Mouse (Mus musculus) neural tube, embryonic 13.5 days (tissue): Measurements from ENCODE around the gene Pla2r1. TPM values are rescaled to one million over a fixed set of nuclear protein-coding genes. Genes with fewer than 3 reads are reported as not detected.

Source experiments
- ATAC-seq: fragments of 200-750 bp; cut with Nextera tagmentation; 2 replicates; pipeline ENCODE4 v1.8.0; 2017; ENCODE audit warnings: low read depth, mild to moderate bottlenecking, moderate TSS enrichment, moderate library complexity
- H3K27ac ChIP-seq: fragments of 300-500 bp; sonication (generic); replicated peaks from 2 replicates; pipeline ENCODE4 v1.5.1; 2015; ENCODE audit warnings: moderate library complexity, mild to moderate bottlenecking, inconsistent platforms
- H3K27me3 ChIP-seq: fragments of 300-500 bp; sonication (generic); 2 replicates; pipeline ENCODE4 v1.6.1; 2015; ENCODE audit warnings: mild to moderate bottlenecking, inconsistent platforms
- H3K36me3 ChIP-seq: fragments of 300-500 bp; sonication (generic); 2 replicates; pipeline ENCODE4 v1.6.1; 2015; ENCODE audit warnings: mild to moderate bottlenecking, inconsistent platforms
- H3K4me1 ChIP-seq: fragments of 300-500 bp; sonication (generic); replicated peaks from 2 replicates; pipeline ENCODE4 v1.6.1; 2015; ENCODE audit warnings: inconsistent platforms
- H3K4me2 ChIP-seq: fragments of 300-500 bp; sonication (generic); 2 replicates; pipeline ENCODE4 v1.6.1; 2015; ENCODE audit warnings: inconsistent platforms, mild to moderate bottlenecking, moderate library complexity
- H3K4me3 ChIP-seq: fragments of 300-500 bp; sonication (generic); 2 replicates; pipeline ENCODE4 v1.5.1; 2015; ENCODE audit warnings: mild to moderate bottlenecking, inconsistent platforms
- H3K9ac ChIP-seq: fragments of 300-500 bp; sonication (generic); 2 replicates; pipeline ENCODE4 v1.6.1; 2015; ENCODE audit warnings: moderate library complexity, mild to moderate bottlenecking, inconsistent platforms
- H3K9me3 ChIP-seq: fragments of 300-500 bp; sonication (generic); 2 replicates; pipeline ENCODE4 v1.6.1; 2016; ENCODE audit warnings: inconsistent platforms
- WGBS: fragments of 180-500 bp; shearing (Covaris S2); methylation state at CpG from one replicate; pipeline ENCODE4 v1.1.7; 2015; 5-methylcytosine and 5-hydroxymethylcytosine counted together
- polyA plus RNA-seq: library from polyadenylated mRNA; unstranded; fragments of >200 nt; fragmentation: Nextera tagmentation; extraction: Ambion mirVana; gene quantifications from 2 replicates; pipeline ENCODE4 v1.2.1, GENCODE M21; 2015

The Pla2r1 gene
- polyA plus RNA-seq, 1 experiment from 2014 or later = 0.80 TPM

- no peak overlapping the region for H3K27ac ChIP-seq
- no peak for ATAC-seq
- H3K27me3 ChIP-seq = peaks cover 18% of the 10 kb centered on the region
- H3K9me3 ChIP-seq = no peaks in the 10 kb centered on the region
- no peak overlapping the region for H3K4me2 ChIP-seq
- H3K4me1 ChIP-seq = peaks cover 12% of the 10 kb centered on the region
- H3K36me3 ChIP-seq = no peaks in the 10 kb centered on the region
- H3K4me3 ChIP-seq = no peak overlapping the region
- H3K9ac ChIP-seq = no peak overlapping the region
- 81% methylated on average over 2 of the region's 2 CpGs for WGBS
These were observed 166.3 kb downstream of the Pla2r1 start for GRCm38 (mm10) chr2:60386835-60387234.

GRCm38 (mm10) chr2:60384763-60385085 is 168.4 kb downstream of the Pla2r1 start:
- Histone ChIP-seq H3K4me3 (no peak overlapping the region), H3K36me3 (no peaks in the 10 kb centered on the region), H3K27me3 (peaks cover 22% of the 10 kb centered on the region), H3K4me1 (peaks cover 12% of the 10 kb centered on the region), H3K4me2 (no peak overlapping the region), H3K9ac (no peak overlapping the region), H3K9me3 (no peaks in the 10 kb centered on the region), H3K27ac (no peak overlapping the region)
- ATAC-seq = no peak

- H3K27ac ChIP-seq = no peak overlapping the region
- no peak overlapping the region for H3K4me3 ChIP-seq
- WGBS = 46% methylated on average over 7 of the region's 7 CpGs
- H3K9ac ChIP-seq = no peak overlapping the region
- no peaks in the 10 kb centered on the region for H3K36me3 ChIP-seq
- no peaks in the 10 kb centered on the region for H3K9me3 ChIP-seq
- H3K4me1 ChIP-seq = peaks cover 12% of the 10 kb centered on the region
- no peak for ATAC-seq
- H3K27me3 ChIP-seq = peaks cover 22% of the 10 kb centered on the region
- no peak overlapping the region for H3K4me2 ChIP-seq
These were observed 168.9 kb downstream of the Pla2r1 start for GRCm38 (mm10) chr2:60384083-60384762.

GRCm38 (mm10) chr2:60382858-60383669 is 170.0 kb downstream of the Pla2r1 start, which contains the start of gene Ly75:
Gene Ly75 (minus strand): TSS chr2:60383303.
- Histone ChIP-seq H3K9ac (peak within 1 kb of the TSS; percentile 70), H3K4me1 (peaks cover 12% of the 10 kb centered on the region), H3K36me3 (no peaks in the 10 kb centered on the region), H3K4me2 (peak within 1 kb of the TSS; percentile 90), H3K27ac (no peak within 1 kb of the TSS), H3K4me3 (peak within 1 kb of the TSS; percentile 60), H3K9me3 (no peaks in the 10 kb centered on the region), H3K27me3 (peaks cover 22% of the 10 kb centered on the region)
- peak; percentile 97 for ATAC-seq
- WGBS = under 1% methylated on average over 46 of the region's 46 CpGs

- Histone ChIP-seq H3K9me3 (no peaks in the 10 kb centered on the region), H3K27ac (no peak overlapping the region), H3K27me3 (peaks cover 22% of the 10 kb centered on the region), H3K4me2 (peak overlapping the region; percentile 90), H3K4me3 (peak overlapping the region; percentile 60), H3K36me3 (no peaks in the 10 kb centered on the region), H3K4me1 (peaks cover 12% of the 10 kb centered on the region), H3K9ac (no peak overlapping the region)
- 67% methylated on average over 3 of the region's 3 CpGs for WGBS
- ATAC-seq = no peak
These were observed 170.8 kb downstream of the Pla2r1 start for GRCm38 (mm10) chr2:60382346-60382745.

- WGBS = 90% methylated on average over 5 of the region's 5 CpGs
- no peaks in the 10 kb centered on the region for H3K9me3 ChIP-seq
- H3K4me1 ChIP-seq = no peaks in the 10 kb centered on the region
- ATAC-seq = no peak
- H3K4me3 ChIP-seq = no peak overlapping the region
- H3K9ac ChIP-seq = no peak overlapping the region
- peaks cover 8% of the 10 kb centered on the region for H3K27me3 ChIP-seq
- H3K27ac ChIP-seq = no peak overlapping the region
- no peaks in the 10 kb centered on the region for H3K36me3 ChIP-seq
- no peak overlapping the region for H3K4me2 ChIP-seq
These were observed 175.8 kb downstream of the Pla2r1 start for GRCm38 (mm10) chr2:60377260-60377659.

- H3K9ac ChIP-seq = no peak overlapping the region
- H3K27ac ChIP-seq = no peak overlapping the region
- no peak overlapping the region for H3K4me2 ChIP-seq
- H3K4me3 ChIP-seq = no peak overlapping the region
- no peaks in the 10 kb centered on the region for H3K27me3 ChIP-seq
- 92% methylated on average over 15 of the region's 15 CpGs for WGBS
- no peak for ATAC-seq
- H3K4me1 ChIP-seq = no peaks in the 10 kb centered on the region
- H3K36me3 ChIP-seq = no peaks in the 10 kb centered on the region
- no peaks in the 10 kb centered on the region for H3K9me3 ChIP-seq
These were observed 177.4 kb downstream of the Pla2r1 start for GRCm38 (mm10) chr2:60375608-60376107.

GRCm38 (mm10) chr2:60375126-60375525 is 178.0 kb downstream of the Pla2r1 start:
- no peak for ATAC-seq

GRCm38 (mm10) chr2:60370188-60370587 is 182.9 kb downstream of the Pla2r1 start:
- no peak overlapping the region for H3K9ac ChIP-seq
- WGBS = 92% methylated on average over 5 of the region's 5 CpGs
- no peaks in the 10 kb centered on the region for H3K4me1 ChIP-seq
- H3K4me2 ChIP-seq = no peak overlapping the region
- no peak for ATAC-seq
- no peaks in the 10 kb centered on the region for H3K36me3 ChIP-seq
- H3K27me3 ChIP-seq = no peaks in the 10 kb centered on the region
- H3K27ac ChIP-seq = no peak overlapping the region
- H3K9me3 ChIP-seq = no peaks in the 10 kb centered on the region
- no peak overlapping the region for H3K4me3 ChIP-seq

More at GRCm38 (mm10) chr2:60375126-60375525, 178.0 kb downstream of the Pla2r1 start:
- no peak overlapping the region for H3K27ac ChIP-seq
- no peaks in the 10 kb centered on the region for H3K4me1 ChIP-seq
- no peaks in the 10 kb centered on the region for H3K9me3 ChIP-seq
- 93% methylated on average over 8 of the region's 8 CpGs for WGBS
- H3K27me3 ChIP-seq = no peaks in the 10 kb centered on the region
- no peaks in the 10 kb centered on the region for H3K36me3 ChIP-seq
- no peak overlapping the region for H3K4me3 ChIP-seq
- H3K4me2 ChIP-seq = no peak overlapping the region
- H3K9ac ChIP-seq = no peak overlapping the region

- Histone ChIP-seq H3K4me3 (no peak overlapping the region), H3K4me2 (no peak overlapping the region), H3K27ac (no peak overlapping the region), H3K4me1 (no peaks in the 10 kb centered on the region), H3K9me3 (no peaks in the 10 kb centered on the region), H3K9ac (no peak overlapping the region), H3K36me3 (no peaks in the 10 kb centered on the region), H3K27me3 (no peaks in the 10 kb centered on the region)
- ATAC-seq = no peak
- WGBS = 94% methylated on average over 4 of the region's 4 CpGs
These were observed 183.7 kb downstream of the Pla2r1 start for GRCm38 (mm10) chr2:60369454-60369853.

GRCm38 (mm10) chr2:60367871-60368270 is 185.2 kb downstream of the Pla2r1 start:
- no peaks in the 10 kb centered on the region for H3K9me3 ChIP-seq
- 86% methylated on average over 7 of the region's 7 CpGs for WGBS
- H3K4me1 ChIP-seq = no peaks in the 10 kb centered on the region
- H3K4me2 ChIP-seq = no peak overlapping the region
- no peak overlapping the region for H3K9ac ChIP-seq
- ATAC-seq = no peak
- no peaks in the 10 kb centered on the region for H3K36me3 ChIP-seq
- H3K4me3 ChIP-seq = no peak overlapping the region
- no peak overlapping the region for H3K27ac ChIP-seq
- H3K27me3 ChIP-seq = no peaks in the 10 kb centered on the region
